Mouse (Mus musculus): Measurements from ENCODE around the gene Cnn3. TPM values are rescaled to one million over a fixed set of nuclear protein-coding genes. Genes with fewer than 3 reads are reported as not detected.

Cnn3 gene
- polyA plus RNA-seq, 1 experiment, result 64.4 TPM

- peaks cover 2% of the 10 kb centered on the region; the same call in 1 of the 2 replicates for H3K4me1 ChIP-seq (ENCODE audit: control insufficient read depth, insufficient read depth, low read length)
- H3K27ac ChIP-seq (ENCODE audit: control insufficient read depth, insufficient read depth, low read depth, low read length, poor library complexity), result no peak overlapping the region
- no peak overlapping the region for H3K4me3 ChIP-seq (replicated peaks; ENCODE audit: control insufficient read depth, low read depth, low read length)
- WGBS, result 87% methylated on average over 7 of the region's 7 CpGs
- TF ChIP-seq CTCF (IDR thresholded peaks at IDR 0.05; ENCODE audit: control insufficient read depth, insufficient read depth, low read length) (no peak), POLR2A (IDR thresholded peaks at IDR 0.05; ENCODE audit: borderline replicate concordance, control insufficient read depth, low read depth, low read length) (no peak)
Measured at GRCm38 (mm10) chr3:121464733-121465305, 38.5 kb downstream of the Cnn3 start.

- 84% methylated on average over 10 of the region's 10 CpGs for WGBS
- Histone ChIP-seq H3K4me1 (ENCODE audit: control insufficient read depth, insufficient read depth, low read length) (peaks cover 2% of the 10 kb centered on the region; the same call in 1 of the 2 replicates), H3K27ac (ENCODE audit: control insufficient read depth, insufficient read depth, low read depth, low read length, poor library complexity) (no peak overlapping the region), H3K4me3 (replicated peaks; ENCODE audit: control insufficient read depth, low read depth, low read length) (no peak overlapping the region)
- TF ChIP-seq CTCF (IDR thresholded peaks at IDR 0.05; ENCODE audit: control insufficient read depth, insufficient read depth, low read length) (no peak), POLR2A (IDR thresholded peaks at IDR 0.05; ENCODE audit: borderline replicate concordance, control insufficient read depth, low read depth, low read length) (no peak)
Measured at GRCm38 (mm10) chr3:121465795-121466194, 39.5 kb downstream of the Cnn3 start.

- peak overlapping the region; percentile 19; the same call in 1 of the 2 replicates for H3K27ac ChIP-seq (ENCODE audit: control insufficient read depth, insufficient read depth, low read depth, low read length, poor library complexity)
- no peak overlapping the region for H3K4me3 ChIP-seq (replicated peaks; ENCODE audit: control insufficient read depth, low read depth, low read length)
- no peak for TF ChIP-seq CTCF (IDR thresholded peaks at IDR 0.05; ENCODE audit: control insufficient read depth, insufficient read depth, low read length)
- TF ChIP-seq POLR2A (IDR thresholded peaks at IDR 0.05; ENCODE audit: borderline replicate concordance, control insufficient read depth, low read depth, low read length), result no peak
- H3K4me1 ChIP-seq (ENCODE audit: control insufficient read depth, insufficient read depth, low read length), result peaks cover 2% of the 10 kb centered on the region; the same call in 1 of the 2 replicates
- WGBS, result 12% methylated on average over 10 of the region's 10 CpGs
Measured at GRCm38 (mm10) chr3:121467094-121467552, 40.8 kb downstream of the Cnn3 start.

GRCm38 (mm10) chr3:121468136-121468535 is 41.8 kb downstream of the Cnn3 start:
- H3K27ac ChIP-seq (ENCODE audit: control insufficient read depth, insufficient read depth, low read depth, low read length, poor library complexity), result no peak overlapping the region
- 69% methylated on average over 2 of the region's 2 CpGs for WGBS
- no peak overlapping the region for H3K4me3 ChIP-seq (replicated peaks; ENCODE audit: control insufficient read depth, low read depth, low read length)
- peaks cover 2% of the 10 kb centered on the region; the same call in 1 of the 2 replicates for H3K4me1 ChIP-seq (ENCODE audit: control insufficient read depth, insufficient read depth, low read length)
- TF ChIP-seq CTCF (IDR thresholded peaks at IDR 0.05; ENCODE audit: control insufficient read depth, insufficient read depth, low read length) (no peak), POLR2A (IDR thresholded peaks at IDR 0.05; ENCODE audit: borderline replicate concordance, control insufficient read depth, low read depth, low read length) (no peak)

GRCm38 (mm10) chr3:121469185-121469975 is 43.1 kb downstream of the Cnn3 start:
- peaks cover 2% of the 10 kb centered on the region; the same call in 1 of the 2 replicates for H3K4me1 ChIP-seq (ENCODE audit: control insufficient read depth, insufficient read depth, low read length)
- no peak overlapping the region; the same call in 1 of the 2 replicates for H3K27ac ChIP-seq (ENCODE audit: control insufficient read depth, insufficient read depth, low read depth, low read length, poor library complexity)
- WGBS, result 14% methylated on average over 13 of the region's 13 CpGs
- TF ChIP-seq POLR2A (IDR thresholded peaks at IDR 0.05; ENCODE audit: borderline replicate concordance, control insufficient read depth, low read depth, low read length) (no peak), CTCF (IDR thresholded peaks at IDR 0.05; ENCODE audit: control insufficient read depth, insufficient read depth, low read length) (no peak)
- no peak overlapping the region for H3K4me3 ChIP-seq (replicated peaks; ENCODE audit: control insufficient read depth, low read depth, low read length)

- Histone ChIP-seq H3K4me1 (ENCODE audit: control insufficient read depth, insufficient read depth, low read length) (peaks cover 2% of the 10 kb centered on the region; the same call in 1 of the 2 replicates), H3K27ac (ENCODE audit: control insufficient read depth, insufficient read depth, low read depth, low read length, poor library complexity) (no peak overlapping the region), H3K4me3 (replicated peaks; ENCODE audit: control insufficient read depth, low read depth, low read length) (no peak overlapping the region)
- WGBS, result 89% methylated on average over 11 of the region's 11 CpGs
- TF ChIP-seq CTCF (IDR thresholded peaks at IDR 0.05; ENCODE audit: control insufficient read depth, insufficient read depth, low read length) (no peak), POLR2A (IDR thresholded peaks at IDR 0.05; ENCODE audit: borderline replicate concordance, control insufficient read depth, low read depth, low read length) (no peak)
Measured at GRCm38 (mm10) chr3:121471703-121472102, 45.4 kb downstream of the Cnn3 start.

- 0 out of 2 replicates have a peak overlapping the region, but pooled peaks have one; percentile 35 for H3K27ac ChIP-seq (ENCODE audit: control insufficient read depth, insufficient read depth, low read depth, low read length, poor library complexity)
- no peaks in the 10 kb centered on the region for H3K4me1 ChIP-seq (ENCODE audit: control insufficient read depth, insufficient read depth, low read length)
- WGBS, result 0% methylated on average over 3 of the region's 3 CpGs
- TF ChIP-seq CTCF (IDR thresholded peaks at IDR 0.05; ENCODE audit: control insufficient read depth, insufficient read depth, low read length) (no peak), POLR2A (IDR thresholded peaks at IDR 0.05; ENCODE audit: borderline replicate concordance, control insufficient read depth, low read depth, low read length) (no peak)
- no peak overlapping the region for H3K4me3 ChIP-seq (replicated peaks; ENCODE audit: control insufficient read depth, low read depth, low read length)
Measured at GRCm38 (mm10) chr3:121474738-121475137, 48.4 kb downstream of the Cnn3 start.
